Mouse (Mus musculus) left cerebral cortex, adult 2 months (tissue): ENCODE results near the gene Rpusd1. TPM values are rescaled to one million over a fixed set of nuclear protein-coding genes. Genes with fewer than 3 reads are reported as not detected.

Source experiments
- DNase-seq, 2 experiments: peaks; one replicate each; pipeline ENCODE4 v3.0.0; 2021 to 2022; ENCODE audit warnings: low spot score in 2 of 2, mixed read lengths in 1 of 2; ENCODE audit errors: extremely low spot score in 1 of 2
- H3K27ac ChIP-seq: fragments of 200-600 bp; 2 replicates; pipeline ENCODE4 v1.8.1; 2022
- H3K4me3 ChIP-seq: fragments of 200-600 bp; 2 replicates; pipeline ENCODE4 v1.8.1; 2022
- CTCF ChIP-seq: fragments of 200-600 bp; IDR thresholded peaks from 2 replicates; pipeline ENCODE4 v1.8.1; 2022; ENCODE audit warnings: antibody characterized with exemption, mild to moderate bottlenecking, moderate library complexity
- intact Hi-C: fragments of 180-260 bp; cut with DNase I; formaldehyde crosslinking; loops from one replicate; pipeline ENCODE4 v1.15.1; 2025
- long read RNA-seq, 2 experiments: library from polyadenylated mRNA; stranded (forward); transcript quantifications; one replicate each; pipeline ENCODE4 v2.0.0; 2021; ENCODE audit warnings: borderline mapping rate in 2 of 2
- total RNA-seq, 2 experiments: library from RNA; stranded (reverse); gene quantifications; 2 replicates each; pipeline ENCODE4 v1.2.3; 2021

Gene Rpusd1
- 10 to 100 TPM; 55.6 to 57.4 TPM for total RNA-seq
- long read RNA-seq, experiment 1, transcript Rpusd1-204 (6 exons, 1,761 nt): minor isoform, 11 of 70 reads
- long read RNA-seq, experiment 1, transcript Rpusd1-201 (6 exons, 1,745 nt): major isoform, 22 of 70 reads
- long read RNA-seq, experiment 1, transcript Rpusd1-202 (5 exons, 1,531 nt): minor isoform, 17 of 70 reads
- long read RNA-seq, experiment 1, partial matches to known transcripts: 13 of 70 reads
- long read RNA-seq, experiment 1, other reads (novel, unspliced or antisense): 3 of 70 reads
- long read RNA-seq, experiment 2, transcript Rpusd1-204 (6 exons, 1,761 nt): minor isoform, 12 of 55 reads
- long read RNA-seq, experiment 2, transcript Rpusd1-201 (6 exons, 1,745 nt): minor isoform, 12 of 55 reads
- long read RNA-seq, experiment 2, transcript Rpusd1-202 (5 exons, 1,531 nt): major isoform, 15 of 55 reads
- long read RNA-seq, experiment 2, partial matches to known transcripts: 9 of 55 reads
- long read RNA-seq, experiment 2, other reads (novel, unspliced or antisense): 6 of 55 reads

DNA sequence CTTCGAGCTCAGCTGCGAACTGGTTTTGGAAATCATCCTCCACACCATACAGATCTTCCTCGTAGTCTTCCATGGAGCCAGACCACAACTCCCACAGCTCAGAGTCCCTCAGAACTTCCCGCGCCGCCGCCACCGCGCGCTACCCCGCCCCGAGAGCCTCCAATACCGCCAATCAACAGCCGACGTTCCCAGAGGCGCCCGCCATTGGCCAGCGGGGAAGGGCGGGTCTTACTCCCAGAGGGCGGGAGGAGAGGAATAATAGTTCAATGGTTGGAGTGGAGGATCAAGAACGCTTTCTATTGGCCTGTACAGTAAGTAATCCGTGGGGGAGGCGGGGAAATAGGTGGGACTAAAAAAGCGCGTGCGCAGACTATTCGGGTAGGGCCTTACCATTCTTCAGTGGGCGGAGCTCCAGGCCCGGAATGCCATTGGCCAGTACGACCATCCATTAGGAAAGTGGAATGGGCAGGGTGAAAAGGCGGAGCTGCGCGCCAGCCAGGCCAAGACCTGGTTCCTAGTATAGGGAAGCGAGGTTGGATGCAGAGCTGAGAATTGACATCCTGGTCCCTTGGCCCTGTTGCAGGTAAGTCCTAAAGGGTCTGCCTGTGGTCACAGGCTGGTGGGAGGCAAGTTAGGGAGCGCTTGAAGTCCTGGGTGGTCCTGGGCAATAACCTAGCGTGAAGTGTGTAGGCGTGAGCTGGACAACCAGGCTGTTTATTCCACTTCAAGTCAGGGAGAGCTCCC is at the start of gene Rpusd1, which contains the start of gene Chtf18:
Gene Rpusd1 (plus strand): TSS at position 406 of the 744 bp plus-strand sequence.
Gene Chtf18 (minus strand): TSS at position 155 of the 744 bp plus-strand sequence.
- intact Hi-C loops: no loop called here
- TF ChIP-seq CTCF: no peak
- peak; percentile 95 to 98 for DNase-seq
- peak within 1 kb of the TSS; percentile 50 for H3K4me3 ChIP-seq
- H3K27ac ChIP-seq: peak within 1 kb of the TSS; percentile 83

DNA sequence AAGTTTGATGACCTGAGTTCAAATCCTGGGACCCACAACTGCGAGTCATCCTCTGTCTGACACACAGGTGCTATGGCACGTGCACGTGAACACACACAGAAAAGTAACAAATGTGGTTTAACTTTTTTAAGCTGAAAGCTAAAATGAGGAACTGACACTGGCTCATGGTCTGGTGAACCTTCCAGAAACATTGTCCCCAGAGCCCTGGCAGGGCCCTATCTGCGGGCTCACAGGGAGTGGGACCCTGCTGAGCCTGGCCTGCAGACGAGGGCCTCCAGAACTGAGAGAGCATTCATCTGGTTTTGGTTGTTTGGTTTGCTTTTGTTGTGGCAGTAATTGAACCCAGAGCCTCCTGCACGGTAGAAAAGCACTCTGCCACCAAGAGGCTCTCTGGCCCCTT is 49.5 kb upstream of the Rpusd1 start:
- Histone ChIP-seq H3K4me3 (no peak overlapping the region), H3K27ac (no peak overlapping the region)
- intact Hi-C loops: no loop called here
- no peak for TF ChIP-seq CTCF
- DNase-seq: no peak

DNA sequence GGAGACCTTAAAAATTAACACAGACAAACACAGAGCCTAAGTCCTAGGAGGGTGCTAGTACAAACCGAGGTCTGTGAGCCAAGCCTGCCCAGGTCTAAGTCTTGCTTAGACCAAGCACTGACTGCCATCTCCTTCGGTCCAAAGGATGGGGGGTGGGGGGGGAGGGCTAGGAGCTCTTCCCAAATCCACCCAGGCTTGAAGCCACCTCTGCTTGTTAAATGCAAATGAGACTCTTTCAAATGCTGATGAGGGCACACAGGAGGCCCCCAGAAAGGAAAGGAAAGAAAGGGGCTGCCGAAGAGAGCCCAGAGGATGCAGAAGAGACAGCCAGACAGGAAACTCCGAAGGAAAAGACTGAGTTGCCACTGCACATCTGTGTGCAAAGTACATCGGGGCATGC is 47.7 kb upstream of the Rpusd1 start:
- DNase-seq: no peak
- no peak overlapping the region for H3K4me3 ChIP-seq
- no peak for TF ChIP-seq CTCF
- intact Hi-C loops: loop anchor here (10.0 kb wide), 1 partner anchor 365 kb away; the partner anchor contains the start of gene Prss29
- H3K27ac ChIP-seq: no peak overlapping the region

DNA sequence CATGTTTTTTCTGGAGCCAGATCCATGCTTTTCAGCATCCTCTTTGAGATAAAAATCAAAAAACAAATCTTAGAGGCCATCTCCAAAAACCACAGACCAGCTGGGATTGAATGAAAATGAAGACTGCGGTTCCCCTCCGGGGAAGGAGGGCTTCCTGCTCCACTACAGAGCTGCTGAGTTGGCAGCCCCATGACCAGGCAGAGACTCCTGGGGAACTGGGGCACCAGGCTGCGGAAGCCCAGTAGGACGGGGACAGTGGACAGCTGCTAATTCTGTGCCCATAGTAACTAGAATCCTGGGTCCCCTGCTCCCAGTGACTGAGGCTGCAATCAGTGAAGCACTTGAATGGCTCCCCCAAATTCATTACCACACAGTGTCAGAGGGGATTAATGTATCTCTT is 45.8 kb upstream of the Rpusd1 start:
- 0 out of 2 replicates have a peak overlapping the region, but pooled peaks have one; percentile 11 for H3K27ac ChIP-seq
- no peak for TF ChIP-seq CTCF
- H3K4me3 ChIP-seq: no peak overlapping the region
- no peak for DNase-seq
- intact Hi-C loops: loop anchor here (10.0 kb wide), 1 partner anchor 367 kb away; the partner anchor contains the start of gene Prss29

DNA sequence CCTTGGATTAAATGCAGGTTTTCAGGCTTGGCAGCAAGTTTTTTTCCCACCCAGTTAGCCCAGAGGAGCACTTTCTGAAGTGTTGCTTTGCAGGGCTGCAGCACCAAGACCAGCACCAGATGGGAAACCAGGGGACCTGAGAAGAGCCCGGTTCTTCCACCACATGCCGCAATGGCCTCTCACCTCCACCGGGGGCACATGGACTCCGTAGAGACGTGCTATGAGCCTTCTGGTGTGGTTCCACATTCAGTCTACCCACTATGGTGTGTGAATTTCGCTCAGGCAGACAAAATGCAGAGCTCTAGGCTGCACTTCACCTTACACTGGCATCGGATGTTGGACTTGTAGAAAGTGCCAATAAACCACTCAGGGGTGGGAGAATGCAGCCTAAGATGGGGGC is 41.1 kb upstream of the Rpusd1 start:
- DNase-seq: no peak
- intact Hi-C loops: loop anchor here (10.0 kb wide), 1 partner anchor 372 kb away; the partner anchor contains the start of gene Prss29
- Histone ChIP-seq H3K27ac (no peak overlapping the region), H3K4me3 (no peak overlapping the region)
- TF ChIP-seq CTCF: peak; percentile 31

DNA sequence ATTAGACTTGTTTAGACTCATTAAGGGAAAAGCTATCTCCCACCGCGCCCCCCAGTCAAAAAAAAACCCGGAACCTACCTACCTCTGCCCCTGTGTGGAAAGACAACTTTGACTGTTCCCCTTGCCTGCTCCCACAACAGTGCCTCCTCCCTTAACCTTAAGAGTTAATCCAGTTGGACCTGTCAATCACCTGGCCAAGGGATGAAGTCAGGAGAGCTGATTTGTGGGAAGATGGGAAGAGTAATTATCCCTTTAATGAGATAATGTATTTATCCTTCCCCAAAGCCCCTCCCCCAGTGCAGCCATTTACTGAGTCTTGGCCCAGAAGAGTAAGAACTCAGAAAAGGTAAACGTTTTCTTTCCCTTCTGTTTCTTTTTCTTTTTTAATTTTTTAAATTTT is 38.5 kb upstream of the Rpusd1 start:
- H3K27ac ChIP-seq: no peak overlapping the region
- DNase-seq: no peak
- intact Hi-C loops: loop anchor here (10.0 kb wide), 1 partner anchor 374 kb away; the partner anchor contains the start of gene Prss29
- H3K4me3 ChIP-seq: no peak overlapping the region
- no peak for TF ChIP-seq CTCF

DNA sequence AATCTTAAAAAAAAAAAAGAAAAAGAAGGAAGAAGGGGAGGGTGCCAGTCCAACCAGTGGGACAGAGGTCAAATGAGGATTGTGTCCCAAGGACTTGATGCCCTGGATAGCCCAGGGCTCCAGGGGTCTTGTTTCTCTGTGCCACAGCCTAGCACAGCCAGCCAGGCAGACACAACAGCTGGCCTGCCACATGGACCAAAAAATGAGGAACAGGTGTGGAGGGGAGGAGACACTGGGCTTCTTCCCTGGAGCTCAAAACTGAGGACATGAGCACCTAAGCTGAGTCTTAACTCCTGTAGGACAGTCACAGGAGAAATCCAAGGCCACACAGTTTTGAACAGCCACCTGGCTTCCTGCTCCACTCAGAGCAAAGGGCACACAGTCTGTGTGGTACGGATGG is 31.2 kb upstream of the Rpusd1 start:
- intact Hi-C loops: no loop called here
- Histone ChIP-seq H3K4me3 (no peak overlapping the region), H3K27ac (no peak overlapping the region)
- DNase-seq: no peak
- no peak for TF ChIP-seq CTCF

DNA sequence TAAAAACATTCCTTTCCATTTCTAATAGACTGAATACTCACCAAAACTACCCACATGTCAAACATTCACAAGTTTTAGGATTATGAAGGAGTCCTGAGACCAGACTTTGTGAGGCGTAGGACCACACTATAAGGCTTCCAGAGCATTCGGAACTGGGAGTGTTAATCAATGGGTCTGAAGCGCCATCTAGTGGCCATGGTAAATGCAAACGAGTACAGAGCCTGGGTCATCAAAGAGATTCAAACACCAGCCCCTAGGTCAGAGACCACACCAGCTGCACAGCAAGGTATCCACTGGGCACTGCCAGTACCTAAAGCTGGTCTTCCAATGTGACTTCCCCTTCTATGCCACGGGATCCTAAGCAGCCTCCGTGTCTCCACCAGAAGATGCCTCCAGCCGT is 29.0 kb upstream of the Rpusd1 start:
- intact Hi-C loops: loop anchor here (1.0 to 2.0 kb wide), 4 partner anchors 48 to 222 kb away; partner anchors contain the start of gene Sox8
- H3K4me3 ChIP-seq: no peak overlapping the region
- peak; percentile 91 for TF ChIP-seq CTCF
- DNase-seq: peak; percentile 79 to 85
- H3K27ac ChIP-seq: no peak overlapping the region

DNA sequence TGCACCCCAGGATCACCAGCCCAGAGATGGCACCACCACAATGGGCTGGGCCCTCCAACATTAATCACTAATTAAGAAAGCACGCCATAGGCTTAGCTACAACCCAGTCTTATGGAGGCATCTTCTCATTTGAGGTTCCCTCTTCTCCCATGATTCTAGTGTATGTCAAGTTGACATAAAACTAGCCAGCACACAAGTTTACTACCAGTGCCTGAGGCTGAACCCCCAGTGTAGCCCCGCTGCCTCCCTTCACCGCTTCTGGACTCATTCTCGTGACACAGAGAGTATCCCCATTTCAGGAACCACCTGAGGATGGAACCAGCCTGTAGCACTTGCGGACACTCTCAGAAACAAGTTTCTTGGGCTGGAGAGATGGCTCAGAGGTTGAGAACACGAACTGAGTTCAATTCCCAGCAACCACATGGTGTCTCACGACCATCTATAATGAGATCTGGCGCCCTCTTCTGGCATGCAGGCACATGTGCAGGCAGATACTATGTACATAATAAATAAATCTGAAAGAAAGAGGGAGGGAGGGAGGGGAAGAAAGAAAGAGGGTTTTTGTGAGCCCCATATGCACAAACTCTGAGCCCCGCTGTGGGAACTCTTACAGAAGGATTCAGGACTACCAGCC is 26.5 kb upstream of the Rpusd1 start:
- intact Hi-C loops: loop anchor here (5.0 kb wide), 1 partner anchor 304 kb away; no protein-coding TSS in a partner anchor
- TF ChIP-seq CTCF: peak; percentile 26
- Histone ChIP-seq H3K4me3 (no peak overlapping the region), H3K27ac (no peak overlapping the region)
- DNase-seq: no peak

DNA sequence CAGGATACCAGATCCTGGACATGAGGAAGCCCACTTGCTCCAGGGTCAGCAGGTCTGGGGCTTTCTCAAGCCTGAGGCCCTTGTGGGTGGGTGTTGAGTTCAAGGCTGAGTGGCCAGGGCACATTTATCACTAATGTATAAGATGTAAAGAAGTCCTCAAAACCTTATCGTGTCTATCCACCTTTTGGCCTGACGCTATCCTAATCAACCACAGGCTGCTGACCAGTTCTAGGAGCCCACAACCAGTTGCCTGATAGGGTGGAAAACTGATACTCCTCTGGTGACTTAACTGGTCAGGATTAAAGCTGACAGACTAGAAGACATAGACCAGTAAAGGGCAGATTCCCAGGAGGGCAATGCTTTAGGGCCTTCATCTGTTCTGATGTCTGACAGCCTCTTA is 17.5 kb upstream of the Rpusd1 start:
- no peak overlapping the region for H3K4me3 ChIP-seq

DNA sequence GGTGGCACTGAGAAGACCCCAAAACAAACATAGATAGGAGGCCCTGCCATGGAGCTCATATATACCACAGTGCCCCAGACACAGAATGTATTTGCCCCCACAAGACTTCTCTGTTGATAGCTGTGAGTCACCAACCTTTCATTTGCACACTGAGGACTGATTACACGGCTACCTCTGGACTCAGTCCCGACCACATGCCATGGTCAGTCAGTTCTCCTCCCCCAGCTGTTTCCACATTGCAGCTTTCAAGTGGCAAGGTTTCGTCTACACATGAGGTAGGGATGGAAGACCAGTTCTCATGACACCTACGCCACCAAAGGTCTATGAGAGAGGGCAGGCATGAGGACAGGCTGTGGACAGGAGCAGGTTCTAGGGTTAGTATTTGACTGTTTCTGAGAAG is 16.3 kb upstream of the Rpusd1 start:
- Histone ChIP-seq H3K4me3 (no peak overlapping the region), H3K27ac (no peak overlapping the region)
- TF ChIP-seq CTCF: no peak
- DNase-seq: no peak
- intact Hi-C loops: no loop called here

More for the DNA sequence above, 17.5 kb upstream of the Rpusd1 start:
- no peak for TF ChIP-seq CTCF
- no peak overlapping the region for H3K27ac ChIP-seq
- DNase-seq: no peak
- intact Hi-C loops: no loop called here
